Mouse (Mus musculus): Measurements from ENCODE around the gene Fam160b1.
A peak's percentile ranks its signal among the peaks of the same experiment; 100 is the strongest.

Gene Fam160b1

GRCm38 (mm10) chr19:57344678-57345077 lies 15.8 kb upstream of the Fam160b1 start:
- no peak for DNase-seq (ENCODE audit: low spot score in 2 of 2)

GRCm38 (mm10) chr19:57349096-57349495 lies 11.4 kb upstream of the Fam160b1 start:
- DNase-seq (ENCODE audit: low spot score in 2 of 2), result no peak

GRCm38 (mm10) chr19:57352337-57352935 lies 8.0 kb upstream of the Fam160b1 start:
- DNase-seq (ENCODE audit: low spot score in 2 of 2), result no peak

- DNase-seq (ENCODE audit: low spot score in 2 of 2), result no peak
Observed at GRCm38 (mm10) chr19:57353228-57353627, 7.3 kb upstream of the Fam160b1 start.

- DNase-seq (ENCODE audit: low spot score in 2 of 2), result no peak
Observed at GRCm38 (mm10) chr19:57354050-57354449, 6.4 kb upstream of the Fam160b1 start.

GRCm38 (mm10) chr19:57354715-57355114 lies 5.8 kb upstream of the Fam160b1 start:
- DNase-seq (ENCODE audit: low spot score in 2 of 2), result no peak

- peak; percentile 68 to 73 for DNase-seq (ENCODE audit: low spot score in 2 of 2)
Observed at GRCm38 (mm10) chr19:57355451-57356251, 4.8 kb upstream of the Fam160b1 start.

- peak in 1 of 2 experiments; percentile 16 for DNase-seq (ENCODE audit: low spot score in 2 of 2)
Observed at GRCm38 (mm10) chr19:57356273-57356672, 4.2 kb upstream of the Fam160b1 start.

GRCm38 (mm10) chr19:57357244-57357643 lies 3.2 kb upstream of the Fam160b1 start:
- DNase-seq (ENCODE audit: low spot score in 2 of 2), result no peak

GRCm38 (mm10) chr19:57357811-57358210 lies 2.7 kb upstream of the Fam160b1 start:
- DNase-seq (ENCODE audit: low spot score in 2 of 2), result no peak

GRCm38 (mm10) chr19:57358322-57358721 lies 2.2 kb upstream of the Fam160b1 start:
- peak; percentile 78 to 82 for DNase-seq (ENCODE audit: low spot score in 2 of 2)

- no peak for DNase-seq (ENCODE audit: low spot score in 2 of 2)
Observed at GRCm38 (mm10) chr19:57358836-57359598, 1.5 kb upstream of the Fam160b1 start.

- DNase-seq (ENCODE audit: low spot score in 2 of 2), result no peak
Observed at GRCm38 (mm10) chr19:57359701-57360326, 666 bp upstream of the Fam160b1 start.

- peak; percentile 24 to 39 for DNase-seq (ENCODE audit: low spot score in 2 of 2)
Observed at GRCm38 (mm10) chr19:57361131-57361938, 855 bp downstream of the Fam160b1 start.

GRCm38 (mm10) chr19:57361939-57362307 lies 1.4 kb downstream of the Fam160b1 start:
- no peak for DNase-seq (ENCODE audit: low spot score in 2 of 2)

- DNase-seq (ENCODE audit: low spot score in 2 of 2), result no peak
Observed at GRCm38 (mm10) chr19:57362586-57362985, 2.1 kb downstream of the Fam160b1 start.

GRCm38 (mm10) chr19:57363076-57363475 lies 2.6 kb downstream of the Fam160b1 start:
- no peak for DNase-seq (ENCODE audit: low spot score in 2 of 2)

GRCm38 (mm10) chr19:57363538-57363937 lies 3.1 kb downstream of the Fam160b1 start:
- DNase-seq (ENCODE audit: low spot score in 2 of 2), result no peak

GRCm38 (mm10) chr19:57364942-57365673 lies 4.6 kb downstream of the Fam160b1 start:
- no peak for DNase-seq (ENCODE audit: low spot score in 2 of 2)

- DNase-seq (ENCODE audit: low spot score in 2 of 2), result no peak
Observed at GRCm38 (mm10) chr19:57366007-57366406, 5.5 kb downstream of the Fam160b1 start.

- DNase-seq (ENCODE audit: low spot score in 2 of 2), result no peak
Observed at GRCm38 (mm10) chr19:57366626-57367025, 6.1 kb downstream of the Fam160b1 start.
